Mouse (Mus musculus) cerebellum, adult 9-10 months (tissue): ENCODE data around the gene Ftsj3.
"Not testable (repeated sequence)": the region's sequence is repeated elsewhere in the genome, so short reads cannot be mapped to it uniquely, and the experiment has no call there.

Source experiments
- DNase-seq: peaks from one replicate; pipeline ENCODE4 v3.0.0; 2022

Gene Ftsj3

GRCm38 (mm10) chr11:106200756-106201155 is 55.1 kb downstream of the Ftsj3 start:
- DNase-seq, result no peak

DNA sequence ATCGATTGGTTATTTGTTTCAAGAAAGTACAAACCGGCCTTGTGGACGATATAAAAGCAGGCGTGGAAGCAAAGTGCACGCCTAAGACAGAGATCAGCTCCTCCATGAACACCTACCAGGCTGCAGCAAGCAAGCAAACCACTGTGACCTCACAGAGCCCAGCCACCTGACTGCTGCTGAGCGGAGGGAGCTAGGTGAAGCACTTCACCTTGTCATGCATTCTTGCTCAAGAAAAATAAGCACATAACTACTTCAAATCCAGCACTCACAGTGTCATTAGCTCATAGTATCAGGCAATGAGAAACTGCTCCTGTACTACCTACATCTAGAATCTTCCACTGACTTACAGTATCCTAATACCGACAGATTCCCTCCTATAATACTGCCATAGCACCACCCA is 55.9 kb downstream of the Ftsj3 start:
- not testable (repeated sequence) for DNase-seq
